Mouse (Mus musculus) hindbrain, embryonic 16.5 days (tissue): ENCODE data around the gene Acot5. TPM values are rescaled to one million over a fixed set of nuclear protein-coding genes. Genes with fewer than 3 reads are reported as not detected.
"Not testable (repeated sequence)": the region's sequence is repeated elsewhere in the genome, so short reads cannot be mapped to it uniquely, and the experiment has no call there.

ENCODE experiments used
- ATAC-seq: fragments of 200-750 bp; cut with Nextera tagmentation; 2 replicates; pipeline ENCODE4 v1.8.0; 2017; ENCODE audit warnings: moderate TSS enrichment, moderate library complexity
- H3K27ac ChIP-seq: fragments of 300-500 bp; sonication (generic); 2 replicates; pipeline ENCODE4 v1.5.1; 2014; ENCODE audit warnings: low read depth, mild to moderate bottlenecking, control low read depth, low read length, moderate library complexity
- H3K27me3 ChIP-seq: fragments of 300-500 bp; sonication (generic); replicated peaks from 2 replicates; pipeline ENCODE4 v1.6.1; 2014; ENCODE audit warnings: low read length; ENCODE audit not compliant: control insufficient read depth, insufficient read depth
- H3K36me3 ChIP-seq: fragments of 300-500 bp; sonication (generic); 2 replicates; pipeline ENCODE4 v1.6.1; 2014; ENCODE audit warnings: mild to moderate bottlenecking, low read length, moderate library complexity, mixed read lengths; ENCODE audit not compliant: control insufficient read depth, insufficient read depth
- H3K4me1 ChIP-seq: fragments of 300-500 bp; sonication (generic); 2 replicates; pipeline ENCODE4 v1.6.1; 2014; ENCODE audit warnings: low read depth, low read length; ENCODE audit not compliant: control insufficient read depth, insufficient read depth
- H3K4me2 ChIP-seq: fragments of 300-500 bp; sonication (generic); 2 replicates; pipeline ENCODE4 v1.6.1; 2014; ENCODE audit warnings: mild to moderate bottlenecking, low read length, control low read depth, moderate library complexity
- H3K4me3 ChIP-seq: fragments of 300-500 bp; sonication (generic); 2 replicates; pipeline ENCODE4 v1.5.1; 2014; ENCODE audit warnings: mild to moderate bottlenecking, low read length, control low read depth, moderate library complexity
- H3K9ac ChIP-seq: fragments of 300-500 bp; sonication (generic); 2 replicates; pipeline ENCODE4 v1.6.1; 2014; ENCODE audit warnings: low read depth, mild to moderate bottlenecking, control low read depth, low read length, moderate library complexity
- H3K9me3 ChIP-seq: fragments of 300-500 bp; sonication (generic); 2 replicates; pipeline ENCODE4 v1.6.1; 2014; ENCODE audit warnings: mild to moderate bottlenecking, low read length, moderate library complexity; ENCODE audit not compliant: control insufficient read depth
- whole genome bisulfite sequencing: fragments of 180-500 bp; shearing (Covaris S2); extraction: QIAGEN DNeasy Blood & Tissue Kit; methylation state at CpG from one replicate; pipeline ENCODE4 v1.1.7; 2014; 5-methylcytosine and 5-hydroxymethylcytosine counted together
- polyA plus RNA-seq: library from polyadenylated mRNA; unstranded; fragments of >200 nt; fragmentation: Nextera tagmentation; extraction: Ambion mirVana; gene quantifications from 2 replicates; pipeline ENCODE4 v1.2.1, GENCODE M21; 2015

The Acot5 gene
- polyA plus RNA-seq, 1 experiment from 2014 or later, result 0.63 TPM

DNA sequence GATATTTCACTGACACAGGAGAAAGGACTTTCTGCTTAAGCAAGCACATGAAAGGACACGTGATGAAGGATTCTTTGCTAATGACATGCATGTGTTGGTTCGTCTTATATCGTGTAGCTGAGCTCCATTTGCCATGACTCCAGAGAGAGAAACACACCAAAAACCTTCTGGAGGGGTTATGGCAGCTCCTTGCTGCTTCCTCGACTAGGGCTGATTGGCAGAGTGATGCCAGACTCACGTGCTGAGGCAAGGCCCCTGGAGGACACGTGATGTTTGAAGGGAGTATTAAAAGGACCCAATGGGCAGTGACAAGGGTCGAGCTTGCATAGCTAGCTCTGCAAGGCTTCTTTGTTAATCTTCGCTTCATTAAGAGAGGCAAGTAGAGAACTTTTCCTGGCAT is 829 bp upstream of the Acot5 start:
- Histone ChIP-seq H3K27me3 (peaks cover 17% of the 10 kb centered on the region), H3K27ac (no peak overlapping the region), H3K4me2 (no peak overlapping the region), H3K9me3 (no peaks in the 10 kb centered on the region), H3K9ac (no peak overlapping the region), H3K4me3 (no peak overlapping the region), H3K36me3 (no peaks in the 10 kb centered on the region), H3K4me1 (no peaks in the 10 kb centered on the region; the same call in 1 of the 2 replicates)
- ATAC-seq, result no peak
- 56% methylated on average over 8 of the region's 8 CpGs for WGBS

- Histone ChIP-seq H3K4me2 (peak overlapping the region; percentile 67), H3K9ac (peak overlapping the region; percentile 45), H3K27me3 (peaks cover 17% of the 10 kb centered on the region), H3K4me3 (peak overlapping the region; percentile 45)
- H3K36me3 ChIP-seq, H3K9me3 ChIP-seq, H3K27ac ChIP-seq, ATAC-seq, H3K4me1 ChIP-seq: not testable (repeated sequence)
- WGBS, result 3% methylated on average over 13 of the region's 52 CpGs
Measured at GRCm38 (mm10) chr12:84069582-84069981, 457 bp downstream of the Acot5 start.

DNA sequence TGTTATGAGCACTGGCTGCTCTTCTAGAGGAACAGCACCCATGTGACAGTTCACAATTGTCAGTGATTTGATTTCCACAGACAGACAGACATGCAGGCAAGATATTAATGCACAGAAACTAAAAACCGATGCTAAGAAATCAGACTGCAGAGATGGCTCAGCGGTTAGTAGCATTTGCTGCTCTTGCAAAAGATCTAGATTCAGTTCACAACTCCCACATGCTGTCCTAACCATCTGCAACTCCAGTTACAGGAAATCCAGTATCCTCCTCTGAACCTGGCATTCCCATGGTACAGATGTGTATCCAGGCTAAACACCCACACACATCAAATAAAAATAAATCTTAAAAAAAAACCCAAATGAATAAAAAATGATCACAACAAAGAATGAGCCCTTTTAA is 2.6 kb downstream of the Acot5 start:
- no peak for ATAC-seq
- Histone ChIP-seq H3K4me2 (no peak overlapping the region), H3K9ac (no peak overlapping the region), H3K4me1 (no peaks in the 10 kb centered on the region; the same call in 1 of the 2 replicates), H3K27ac (no peak overlapping the region), H3K9me3 (no peaks in the 10 kb centered on the region), H3K4me3 (no peak overlapping the region), H3K27me3 (peaks cover 17% of the 10 kb centered on the region), H3K36me3 (no peaks in the 10 kb centered on the region)
- WGBS, result 92% methylated on average over 2 of the region's 2 CpGs

DNA sequence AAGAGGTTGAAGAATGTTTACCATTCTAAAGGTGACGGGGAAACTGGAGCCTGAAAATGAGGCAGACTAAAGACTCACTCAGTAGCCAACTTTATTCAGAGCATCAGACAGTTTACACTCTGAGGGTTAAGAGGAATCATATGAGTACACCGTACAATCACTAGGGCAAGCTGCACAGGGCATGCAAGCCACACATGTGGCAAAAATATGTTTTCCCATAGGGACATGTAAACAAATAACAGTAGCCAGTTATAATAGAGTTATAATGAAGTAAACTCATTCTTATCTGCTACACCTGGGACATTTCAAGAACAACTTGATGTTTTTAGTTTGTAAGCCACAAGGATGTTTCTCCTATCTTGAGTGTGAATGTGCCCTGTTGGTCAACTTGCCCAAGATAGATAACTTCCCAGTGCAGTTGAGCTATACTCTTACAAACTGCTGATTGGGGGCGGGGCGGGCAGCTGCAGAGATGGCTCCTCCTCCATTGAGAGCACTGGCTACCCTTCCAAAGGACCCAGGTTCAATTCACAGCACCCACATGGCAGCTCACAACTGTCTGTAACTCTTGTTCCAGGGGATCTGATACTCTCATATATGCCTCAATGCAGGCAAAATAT is 8.4 kb downstream of the Acot5 start:
- Histone ChIP-seq H3K36me3 (no peaks in the 10 kb centered on the region), H3K9ac (no peak overlapping the region), H3K4me1 (no peaks in the 10 kb centered on the region), H3K4me3 (no peak overlapping the region), H3K9me3 (no peaks in the 10 kb centered on the region), H3K4me2 (no peak overlapping the region), H3K27ac (no peak overlapping the region), H3K27me3 (no peaks in the 10 kb centered on the region)
- no peak for ATAC-seq
- 88% methylated on average over 4 of the region's 4 CpGs for WGBS

DNA sequence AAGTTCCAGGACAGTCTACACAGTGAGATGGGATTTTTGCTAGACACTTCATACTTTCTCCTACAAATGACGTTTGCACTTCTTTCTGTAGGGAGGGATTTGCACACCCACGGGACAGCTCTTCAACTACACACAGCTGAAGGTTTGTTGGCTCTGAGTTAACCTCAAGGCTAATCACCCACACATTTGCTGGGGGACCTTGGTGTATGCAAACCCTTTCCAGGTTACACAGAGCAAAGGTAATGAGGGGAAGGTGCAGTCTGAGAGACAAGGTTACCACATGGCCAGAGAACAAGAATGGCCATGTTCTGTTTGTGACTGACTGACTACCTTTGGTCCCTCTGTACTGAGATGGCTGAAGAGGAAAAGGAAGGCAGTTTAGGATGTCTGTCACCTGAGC is 14.7 kb downstream of the Acot5 start:
- WGBS, result 90% methylated on average over 2 of the region's 2 CpGs
- no peaks in the 10 kb centered on the region for H3K36me3 ChIP-seq
- H3K9ac ChIP-seq, result no peak overlapping the region
- no peak overlapping the region for H3K4me3 ChIP-seq
- no peaks in the 10 kb centered on the region for H3K4me1 ChIP-seq
- no peaks in the 10 kb centered on the region for H3K27me3 ChIP-seq
- no peaks in the 10 kb centered on the region for H3K9me3 ChIP-seq
- H3K4me2 ChIP-seq, result no peak overlapping the region
- H3K27ac ChIP-seq, result no peak overlapping the region
- ATAC-seq, result no peak

- Histone ChIP-seq H3K4me2 (no peak overlapping the region), H3K9me3 (peaks cover 5% of the 10 kb centered on the region; the same call in 1 of the 2 replicates), H3K27ac (no peak overlapping the region), H3K36me3 (no peaks in the 10 kb centered on the region), H3K4me1 (no peaks in the 10 kb centered on the region), H3K4me3 (no peak overlapping the region), H3K27me3 (no peaks in the 10 kb centered on the region), H3K9ac (no peak overlapping the region)
- no peak for ATAC-seq
- WGBS, result 86% methylated on average over 4 of the region's 4 CpGs
Measured at GRCm38 (mm10) chr12:84084581-84084980, 15.5 kb downstream of the Acot5 start.

DNA sequence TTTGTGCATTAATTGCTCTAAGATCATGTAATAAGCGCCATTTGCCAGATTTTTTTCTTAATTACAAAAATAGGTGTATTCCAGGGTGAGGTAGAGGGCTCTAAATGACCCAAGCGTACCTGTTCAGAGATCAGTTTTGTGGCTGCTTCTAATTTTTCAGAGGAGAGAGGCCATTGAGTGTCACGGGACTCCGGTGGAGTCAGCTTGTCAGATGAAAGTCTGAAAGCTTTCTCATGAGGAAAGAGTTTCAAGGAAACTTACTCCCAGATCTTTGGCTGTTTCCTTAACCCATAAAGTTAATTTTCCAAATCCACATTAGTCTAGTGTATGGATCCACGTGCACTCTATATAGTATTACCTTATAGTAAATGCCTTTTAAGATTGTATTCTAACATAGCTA is 25.5 kb downstream of the Acot5 start:
- H3K36me3 ChIP-seq, H3K9me3 ChIP-seq: not testable (repeated sequence)
- WGBS, result 89% methylated on average over 5 of the region's 5 CpGs

GRCm38 (mm10) chr12:84099605-84100004 is 30.5 kb downstream of the Acot5 start:
- Histone ChIP-seq H3K36me3 (no peaks in the 10 kb centered on the region), H3K4me1 (peaks cover 4% of the 10 kb centered on the region; the same call in 1 of the 2 replicates), H3K9ac (no peak overlapping the region), H3K4me3 (no peak overlapping the region), H3K9me3 (0 out of 2 replicates have a peak, but pooled peaks cover 2% of the 10 kb centered on the region), H3K27me3 (no peaks in the 10 kb centered on the region), H3K4me2 (no peak overlapping the region), H3K27ac (no peak overlapping the region)
- ATAC-seq, result no peak
- 98% methylated on average over 2 of the region's 2 CpGs for WGBS

More for the DNA sequence above, 25.5 kb downstream of the Acot5 start:
- H3K4me3 ChIP-seq, H3K4me2 ChIP-seq, H3K27ac ChIP-seq, ATAC-seq, H3K4me1 ChIP-seq, H3K9ac ChIP-seq, H3K27me3 ChIP-seq: not testable (repeated sequence)

GRCm38 (mm10) chr12:84100071-84100470 is 30.9 kb downstream of the Acot5 start:
- H3K27me3 ChIP-seq, result no peaks in the 10 kb centered on the region
- H3K9me3 ChIP-seq, result 0 out of 2 replicates have a peak, but pooled peaks cover 2% of the 10 kb centered on the region
- H3K36me3 ChIP-seq, result no peaks in the 10 kb centered on the region
- H3K9ac ChIP-seq, result no peak overlapping the region
- no peak overlapping the region for H3K27ac ChIP-seq
- ATAC-seq, result no peak
- peak overlapping the region; percentile 80 for H3K4me2 ChIP-seq
- WGBS, result 25% methylated on average over 1 of the region's 1 CpGs
- H3K4me1 ChIP-seq, result peaks cover 4% of the 10 kb centered on the region; the same call in 1 of the 2 replicates
- H3K4me3 ChIP-seq, result no peak overlapping the region
